Mouse (Mus musculus): ENCODE measurements around the gene Vmn2r34.
"Not testable (repeated sequence)": the region's sequence is repeated elsewhere in the genome, so short reads cannot be mapped to it uniquely, and the experiment has no call there.

The Vmn2r34 gene

DNA sequence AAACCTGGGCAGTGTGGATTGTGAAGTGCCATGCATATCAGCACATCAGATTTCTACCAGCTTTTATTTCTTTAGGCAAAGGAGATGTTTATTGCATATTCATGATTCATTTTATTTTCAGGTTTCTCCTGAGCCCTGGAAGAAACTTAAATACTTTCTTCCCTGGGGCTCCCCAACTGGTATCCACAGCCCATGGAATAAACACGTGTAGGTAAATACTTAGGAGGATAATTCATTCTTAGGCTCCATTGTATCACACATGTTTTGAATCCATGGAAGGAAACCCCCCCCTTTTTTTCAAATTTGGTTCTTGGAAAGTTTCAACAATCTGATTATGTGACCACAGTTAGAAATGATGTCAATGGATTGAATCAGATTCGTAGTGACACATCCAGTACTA, at the start of gene Vmn2r34:
Gene Vmn2r34 (minus strand): TSS at position 101 of the 400 bp plus-strand sequence.
- not testable (repeated sequence) for ATAC-seq (ENCODE audit: insufficient number of reproducible peaks, low FRiP score, low TSS enrichment)

DNA sequence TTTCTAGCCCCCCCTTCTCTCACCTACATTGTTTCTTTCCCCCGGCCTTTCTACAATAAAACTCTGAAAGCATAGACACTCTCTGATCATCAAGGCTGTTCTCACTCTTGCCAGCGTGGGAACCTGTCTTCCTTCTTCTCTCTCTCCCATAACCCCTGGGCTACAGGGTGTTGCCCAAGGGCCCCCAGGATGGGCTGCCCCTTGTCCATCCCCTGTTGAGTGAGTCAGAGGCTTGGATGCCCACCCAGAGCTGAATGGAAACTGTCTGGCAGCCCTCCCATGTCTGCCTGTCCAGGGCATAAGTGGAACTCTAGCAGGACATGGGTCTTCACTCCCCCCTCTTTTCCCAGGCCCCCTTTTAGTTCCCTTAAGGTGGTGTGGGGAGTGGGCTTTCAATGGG, 15.3 kb downstream of the Vmn2r34 start:
- ATAC-seq (ENCODE audit: insufficient number of reproducible peaks, low FRiP score, low TSS enrichment): not testable (repeated sequence)

All from cerebellum, adult (tissue).